Mouse (Mus musculus) thymus, postnatal 36 days (tissue): Measurements from ENCODE around the gene Shld2.

Experiments
- DNase-seq, 2 experiments: peaks; one replicate each; pipeline ENCODE4 v3.0.0; 2022; ENCODE audit warnings: mixed read lengths in 2 of 2

The Shld2 gene

DNA sequence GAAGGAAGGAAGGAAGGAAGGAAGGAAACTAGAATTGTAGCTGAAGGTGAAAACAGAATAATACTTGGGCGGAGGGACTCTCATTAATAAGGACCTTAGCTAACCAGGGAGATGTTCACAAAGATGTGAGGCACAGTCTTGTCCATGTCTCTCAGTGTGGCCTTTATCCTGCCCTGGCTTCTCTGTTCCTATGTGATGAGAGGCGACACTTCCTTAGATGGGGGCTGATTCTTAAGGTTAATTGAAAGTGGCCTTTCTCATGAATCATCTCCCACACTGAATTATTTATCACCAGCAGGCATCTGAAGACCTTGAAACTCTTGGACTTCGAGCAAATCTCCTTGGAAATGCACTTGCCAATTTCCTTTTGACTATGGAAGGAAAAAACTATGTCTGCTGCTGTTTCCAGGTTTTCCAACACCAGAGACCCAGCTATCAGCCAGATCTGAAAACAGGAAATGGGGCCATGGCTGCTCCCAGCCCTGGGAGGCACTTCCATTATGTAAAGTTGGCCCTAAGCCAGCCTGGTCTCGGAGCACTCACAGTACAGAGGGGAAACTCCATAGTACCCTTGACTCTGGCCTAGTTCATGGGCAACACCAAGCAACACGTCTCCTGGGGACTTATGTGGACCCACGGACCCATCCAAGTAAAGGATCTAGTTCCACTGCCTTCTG is 94.7 kb downstream of the Shld2 start:
- DNase-seq, result no peak

DNA sequence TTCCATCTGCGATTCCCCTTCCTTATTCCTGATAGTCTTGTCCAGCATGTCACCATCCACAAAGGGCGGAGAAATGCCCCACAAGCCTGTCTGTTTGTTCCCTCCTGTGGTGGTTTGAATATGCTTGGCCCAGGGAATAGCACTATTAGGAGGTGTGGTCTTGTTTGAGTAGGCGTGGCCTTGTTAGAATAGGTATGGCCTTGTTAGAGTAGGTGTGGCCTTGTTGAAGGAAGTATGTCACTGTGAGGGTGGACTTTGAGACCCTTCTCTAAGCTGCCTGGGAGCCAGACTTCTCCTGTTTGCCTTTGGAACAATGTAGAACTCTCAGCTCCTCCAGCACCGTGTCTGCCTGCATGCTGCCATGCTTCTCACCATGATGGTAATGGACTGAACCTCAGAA is 100.4 kb downstream of the Shld2 start:
- no peak for DNase-seq

DNA sequence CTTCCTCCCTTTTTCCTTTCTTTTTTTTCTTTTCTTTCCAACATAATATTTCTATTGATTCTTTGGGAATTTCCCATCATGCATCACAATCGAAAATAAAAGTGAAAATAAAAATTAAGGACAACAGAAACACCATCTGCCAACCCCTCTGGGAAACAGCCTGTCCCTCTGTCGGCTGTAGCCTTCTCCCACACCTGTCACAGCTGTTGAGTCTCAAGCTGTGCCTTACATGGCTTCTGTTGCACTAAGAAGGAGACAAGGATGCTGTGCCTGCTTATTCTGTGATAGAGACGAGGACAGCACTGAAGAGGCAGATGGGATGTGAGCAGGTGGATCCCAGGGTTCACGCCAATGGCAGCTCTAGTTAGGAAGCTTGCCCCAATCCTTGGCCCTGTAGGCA is 101.2 kb downstream of the Shld2 start:
- no peak for DNase-seq

DNA sequence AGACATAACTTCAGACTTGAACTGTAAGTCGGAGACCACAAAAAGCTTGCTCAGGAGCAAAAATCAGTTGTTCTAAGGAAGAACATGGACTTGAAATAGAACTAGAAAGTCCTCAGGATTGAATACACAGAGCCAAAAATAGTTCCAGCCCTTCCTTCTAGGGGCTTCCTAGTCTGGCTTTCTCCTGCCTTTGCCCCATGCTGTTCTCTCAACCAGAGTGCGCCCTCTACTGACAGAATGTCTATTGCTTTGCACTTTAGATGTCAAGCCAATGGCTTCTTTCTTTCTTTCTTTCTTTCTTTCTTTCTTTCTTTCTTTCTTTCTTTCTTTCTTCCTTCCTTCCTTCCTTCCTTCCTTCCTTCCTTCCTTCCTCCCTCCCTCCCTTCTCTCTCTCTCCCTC is 101.6 kb downstream of the Shld2 start:
- DNase-seq, result no peak

DNA sequence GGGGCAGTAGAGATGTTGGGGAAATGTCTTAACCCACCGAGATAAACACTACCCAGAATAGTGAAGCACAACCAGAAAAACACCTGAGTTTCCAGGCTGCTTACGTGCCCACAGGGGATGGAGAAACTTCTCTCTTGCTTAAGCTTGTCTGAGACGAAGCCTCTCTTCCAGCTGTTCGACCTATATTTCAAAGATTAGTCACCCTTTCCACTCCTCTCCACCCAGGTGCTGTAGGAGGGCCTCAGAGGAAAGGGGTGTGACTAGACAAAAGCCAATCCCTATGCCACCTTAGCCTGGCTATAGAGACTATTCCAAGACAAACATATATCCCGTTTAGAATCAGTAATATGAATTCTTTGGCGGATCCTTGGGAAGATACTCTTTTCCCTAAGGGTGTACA is 102.3 kb downstream of the Shld2 start:
- DNase-seq, result no peak

DNA sequence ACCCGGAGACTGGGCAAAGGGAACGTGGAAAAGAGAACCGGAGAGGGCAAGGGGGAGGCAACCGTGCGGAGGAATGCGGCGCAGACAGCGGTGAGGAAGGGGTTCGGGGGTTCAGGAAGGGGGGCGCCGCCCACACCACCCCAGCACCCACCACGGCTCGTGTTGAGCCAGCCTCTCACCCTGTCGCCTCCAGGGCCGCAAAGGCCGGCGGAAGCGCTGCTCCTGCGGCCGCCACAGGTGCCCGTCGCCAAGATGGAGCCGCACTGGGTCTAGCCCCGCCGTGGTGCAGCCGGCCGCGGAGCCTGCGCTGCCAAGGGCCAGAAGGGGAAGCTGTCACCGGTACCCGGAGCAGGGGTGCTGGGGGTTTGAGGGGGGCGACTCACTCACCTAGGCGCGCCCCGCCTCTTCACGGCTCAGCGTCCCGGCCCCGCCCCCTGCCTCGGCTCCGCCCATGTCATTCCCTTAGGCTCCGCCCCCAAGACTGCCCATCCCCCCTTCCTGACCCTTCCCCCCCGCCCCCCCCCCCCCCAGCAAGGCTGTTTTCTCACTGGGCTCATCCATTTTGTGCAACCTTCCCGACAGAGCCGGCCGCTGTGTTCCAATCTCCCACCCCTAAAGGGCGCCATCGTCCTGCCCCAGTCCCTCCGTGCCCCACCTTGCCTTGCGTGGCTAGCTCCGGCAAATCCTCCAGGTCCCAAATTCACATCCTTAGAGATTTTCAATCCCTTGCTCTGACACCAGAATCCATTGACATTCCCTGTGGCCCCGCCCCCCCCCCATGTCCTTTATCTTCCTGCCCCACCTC is 108.9 kb downstream of the Shld2 start, which contains the start of gene Gprin2:
Gprin2 (minus strand) TSS at position 423 of the 805 bp plus-strand sequence.
- peak; percentile 8 to 24 for DNase-seq

DNA sequence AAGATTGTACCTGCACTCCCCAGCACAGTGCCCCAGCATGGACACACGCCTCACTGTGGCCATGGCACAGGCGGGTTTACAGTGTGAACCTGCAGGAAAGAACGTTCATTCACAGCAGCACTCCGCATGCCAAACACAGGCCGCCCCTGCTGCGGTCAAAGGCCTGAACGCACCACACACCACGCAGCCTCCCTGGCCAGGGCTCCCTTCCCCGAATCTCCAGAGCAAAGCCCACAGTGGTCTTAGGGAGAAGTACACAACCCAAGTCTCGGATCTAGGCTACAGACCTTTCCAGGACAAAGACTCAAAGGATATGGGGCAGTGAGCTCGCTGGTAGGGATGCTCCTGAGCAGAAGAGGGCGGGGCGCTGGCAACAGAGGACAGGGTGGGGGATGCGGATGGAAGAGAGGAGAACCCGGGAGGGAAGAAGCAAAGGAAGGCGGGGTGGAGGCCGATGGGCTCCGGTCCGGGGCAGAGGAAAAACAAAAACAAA is 109.5 kb downstream of the Shld2 start:
- no peak for DNase-seq

DNA sequence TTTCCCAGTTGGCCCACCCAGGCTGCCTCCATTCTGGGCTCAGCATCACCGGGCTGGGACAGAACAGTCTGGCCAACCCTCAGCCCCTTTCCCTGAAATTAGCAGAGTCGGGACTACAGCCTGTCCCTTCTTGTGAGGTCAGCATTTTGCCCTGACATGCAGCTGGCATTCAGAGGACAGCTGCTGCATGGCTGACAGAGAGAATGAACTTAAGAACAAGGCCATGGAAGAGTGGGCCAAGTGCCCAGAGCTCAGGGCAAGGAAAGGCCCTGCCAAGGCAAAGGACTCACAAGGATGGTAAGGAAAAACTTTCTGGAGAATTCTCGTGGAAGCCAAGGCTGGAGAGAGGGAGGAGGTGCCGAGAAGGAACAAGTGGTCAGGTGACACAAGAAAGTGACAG is 113.6 kb downstream of the Shld2 start:
- no peak for DNase-seq

DNA sequence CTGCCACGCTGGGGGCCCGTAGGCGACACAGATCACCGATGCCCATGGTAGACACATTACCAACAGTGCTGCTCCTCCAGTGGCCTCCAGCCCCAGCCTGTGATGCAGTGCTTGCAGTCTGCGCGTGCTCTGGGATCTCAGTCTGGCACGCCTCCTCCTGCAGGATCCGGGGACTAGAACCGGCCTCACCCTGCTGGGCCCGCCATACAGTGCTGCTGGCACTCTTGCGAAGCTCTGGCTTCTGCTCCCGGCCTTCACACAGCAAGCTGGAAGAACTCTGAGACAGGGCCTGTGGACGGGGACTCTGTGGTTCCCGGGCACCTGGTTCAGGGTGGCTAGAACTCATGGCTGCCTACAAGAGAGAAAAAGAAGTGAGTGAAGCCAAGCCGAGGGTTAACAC is 114.8 kb downstream of the Shld2 start:
- DNase-seq, result no peak

DNA sequence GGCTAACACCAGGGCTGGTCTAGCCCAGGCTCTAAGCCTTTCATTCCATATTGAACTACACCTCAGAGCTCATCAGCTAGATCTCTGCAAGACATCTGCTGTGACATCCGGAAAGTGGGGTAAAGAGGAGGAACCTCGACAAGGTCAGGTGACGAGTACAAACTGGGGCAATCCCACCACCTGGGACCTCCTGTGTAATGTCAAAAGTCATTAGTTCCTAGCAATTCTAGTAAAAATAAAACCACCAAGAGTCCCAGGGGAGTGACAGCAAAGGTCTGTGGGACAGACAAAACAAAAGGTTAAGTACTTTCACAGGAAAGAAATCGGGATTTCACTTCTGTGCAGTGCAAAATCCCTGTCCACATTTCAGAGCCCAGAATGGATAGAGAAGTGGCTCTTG is 116.4 kb downstream of the Shld2 start:
- no peak for DNase-seq

DNA sequence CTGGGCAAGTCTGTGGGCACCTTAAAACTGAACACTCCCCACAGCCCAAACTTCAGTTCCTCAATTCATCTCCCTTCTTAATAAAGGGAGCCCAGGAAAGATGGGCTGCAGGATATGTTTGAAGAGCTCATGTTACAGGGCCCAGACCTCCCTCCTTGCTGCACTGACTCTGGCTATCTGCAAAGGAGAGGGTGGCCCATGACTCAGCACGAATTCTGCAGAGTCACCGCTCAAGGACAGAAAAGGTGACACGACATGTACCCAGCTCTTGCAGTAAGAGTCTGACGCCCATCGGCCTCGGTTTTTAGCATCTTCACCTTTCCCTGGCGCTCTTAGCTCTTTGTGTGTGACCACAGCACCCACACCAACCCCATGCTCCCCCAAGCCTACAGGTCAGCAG is 119.9 kb downstream of the Shld2 start:
- no peak for DNase-seq

DNA sequence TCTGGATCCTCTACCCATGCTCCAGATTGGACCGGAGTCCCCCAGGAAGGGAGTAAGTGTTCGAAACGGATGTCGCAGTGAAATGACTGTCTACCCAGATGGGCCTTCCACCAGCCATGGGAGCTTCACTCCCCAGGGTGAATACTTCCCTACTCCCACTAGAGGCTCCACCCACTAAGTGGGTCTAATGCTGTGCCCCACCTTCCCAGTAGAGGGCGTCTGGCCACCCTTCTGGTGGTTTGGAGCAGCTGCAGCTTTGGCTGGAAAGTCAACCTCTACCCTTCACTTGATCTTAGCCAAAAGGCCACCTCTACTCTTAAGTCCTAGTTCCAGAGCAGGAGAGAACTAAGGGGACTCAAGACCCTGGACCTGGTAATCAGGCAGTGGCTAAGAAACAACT is 121.7 kb downstream of the Shld2 start:
- DNase-seq, result peak; percentile 22 to 35
